Mouse (Mus musculus) lung, adult 2 months (tissue): ENCODE data around the gene Pde8a. TPM values are rescaled to one million over a fixed set of nuclear protein-coding genes. Genes with fewer than 3 reads are reported as not detected.
A peak's percentile ranks its signal among the peaks of the same experiment; 100 is the strongest.

Experiments used
- DNase-seq: peaks from one replicate; pipeline ENCODE4 v3.0.0; 2022
- H3K4me1 ChIP-seq: fragments of 200-500 bp; 2 replicates; pipeline ENCODE4 v1.6.1; 2011; ENCODE audit warnings: low read length; ENCODE audit not compliant: control insufficient read depth, insufficient read depth
- H3K4me3 ChIP-seq: fragments of 200-500 bp; replicated peaks from 2 replicates; pipeline ENCODE3; 2011; ENCODE audit warnings: low read depth, mild to moderate bottlenecking, control low read depth, low read length; ENCODE audit errors: extremely low read depth
- CTCF ChIP-seq: fragments of 200-500 bp; IDR thresholded peaks from 2 replicates; pipeline ENCODE4 v1.5.1; 2011; ENCODE audit warnings: mild to moderate bottlenecking, low read length, control low read depth; ENCODE audit not compliant: insufficient read depth
- POLR2A ChIP-seq: fragments of 200-500 bp; IDR thresholded peaks from 2 replicates; pipeline ENCODE4 v1.6.1; 2011; ENCODE audit warnings: low read depth, mild to moderate bottlenecking, control low read depth, low read length, borderline replicate concordance; ENCODE audit errors: extremely low read depth
- WGBS: fragments of 180-500 bp; shearing (Covaris S2); methylation state at CpG from one replicate; pipeline ENCODE4 v1.1.7; 2018; 5-methylcytosine and 5-hydroxymethylcytosine counted together
- polyA plus RNA-seq: library from polyadenylated mRNA; depleted of rRNA; stranded (reverse); fragments of >200 nt; gene quantifications from 2 replicates; pipeline ENCODE4 v1.2.3, GENCODE M21; 2012

The Pde8a gene
- polyA plus RNA-seq, 1 experiment: 14.4 TPM

DNA sequence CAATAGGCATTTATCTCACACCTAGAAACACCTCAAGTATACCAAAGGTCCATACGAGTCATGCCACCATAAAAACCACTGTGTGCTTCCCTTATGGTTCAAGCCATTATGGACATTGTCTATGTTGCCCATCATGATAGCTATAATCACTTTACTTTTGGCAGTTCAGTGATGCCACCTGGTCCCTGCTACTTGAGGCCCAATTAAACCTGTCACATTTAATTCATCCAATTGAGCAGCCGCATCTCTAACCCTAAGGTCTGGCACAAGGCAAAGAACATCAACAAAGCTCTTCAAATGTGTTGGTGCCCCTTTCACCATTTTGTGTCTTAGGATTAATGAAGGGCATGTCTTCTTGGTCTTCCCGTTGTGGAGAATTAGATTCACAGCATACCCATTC is 42.1 kb downstream of the Pde8a start:
- Histone ChIP-seq H3K4me3 (no peak overlapping the region), H3K4me1 (no peaks in the 10 kb centered on the region; the same call in 1 of the 2 replicates)
- TF ChIP-seq POLR2A: no peak
- TF ChIP-seq CTCF: no peak
- DNase-seq: no peak
- WGBS: 94% methylated on average over 3 of the region's 3 CpGs

DNA sequence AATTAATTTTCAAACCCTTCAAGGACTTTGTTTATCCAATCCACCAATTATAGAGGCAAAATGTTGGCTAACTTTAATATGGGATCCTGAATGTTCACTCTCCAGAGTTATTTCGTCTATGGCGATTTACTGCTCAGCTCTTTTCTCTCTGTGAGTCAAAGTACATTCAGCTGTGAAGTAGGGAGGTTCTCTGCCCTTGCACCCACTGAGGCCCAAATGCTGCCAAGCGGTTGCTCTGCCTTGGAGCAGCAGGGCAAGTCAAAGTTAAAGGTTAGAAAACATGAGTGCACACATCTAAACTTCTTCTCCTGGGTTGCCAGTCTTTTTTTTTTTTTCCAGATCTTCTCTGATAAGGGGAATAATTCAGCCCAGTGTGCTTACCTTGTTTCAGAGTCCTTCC is 43.4 kb downstream of the Pde8a start:
- TF ChIP-seq CTCF: no peak
- TF ChIP-seq POLR2A: no peak
- no peak for DNase-seq
- WGBS: 91% methylated on average over 3 of the region's 3 CpGs
- H3K4me1 ChIP-seq: peaks cover 4% of the 10 kb centered on the region
- H3K4me3 ChIP-seq: no peak overlapping the region

DNA sequence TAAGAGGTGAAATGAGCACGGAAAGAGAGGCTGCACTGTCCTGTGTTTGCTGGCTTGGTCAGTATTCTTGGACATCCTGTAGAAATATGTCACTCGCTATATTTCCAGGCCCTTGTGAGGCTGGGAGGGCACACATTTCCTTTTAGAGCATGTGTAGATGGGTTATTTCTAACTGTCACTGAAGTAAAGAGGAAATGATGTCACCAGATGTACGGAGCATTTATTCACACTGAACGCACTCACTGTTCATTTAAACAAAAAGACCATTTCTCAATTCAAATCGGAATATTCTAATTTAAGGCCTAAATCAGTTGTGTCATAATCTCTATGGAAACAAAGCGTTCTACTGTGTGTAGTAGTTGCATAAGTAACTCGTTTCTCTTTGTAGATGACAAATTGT is 48.2 kb downstream of the Pde8a start:
- TF ChIP-seq POLR2A: no peak
- no peak for TF ChIP-seq CTCF
- DNase-seq: no peak
- Histone ChIP-seq H3K4me1 (peaks cover 4% of the 10 kb centered on the region), H3K4me3 (no peak overlapping the region)
- whole genome bisulfite sequencing: 37% methylated on average over 7 of the region's 7 CpGs

DNA sequence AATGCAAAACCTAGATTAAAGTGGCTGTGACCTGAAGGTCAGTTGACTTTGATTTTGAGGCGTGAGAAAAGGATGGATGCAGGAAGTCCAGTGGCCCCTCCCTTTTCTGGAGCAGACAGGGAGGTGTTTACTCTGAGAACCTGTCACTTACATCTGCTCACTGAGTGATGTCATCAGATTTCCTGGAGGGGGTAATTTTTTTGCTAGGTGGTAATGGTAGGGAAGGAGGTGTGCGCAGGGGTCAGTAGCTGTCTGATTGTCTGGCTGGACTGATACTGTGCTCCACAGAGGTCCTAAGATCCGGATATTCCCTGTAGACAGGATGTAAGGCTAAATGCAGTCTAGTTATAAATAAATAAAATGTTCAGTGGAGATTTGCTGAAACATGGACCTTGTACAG is 59.5 kb downstream of the Pde8a start:
- no peak overlapping the region for H3K4me3 ChIP-seq
- 42% methylated on average over 3 of the region's 3 CpGs for WGBS
- TF ChIP-seq CTCF (no peak), POLR2A (no peak)
- no peak for DNase-seq
- H3K4me1 ChIP-seq: peaks cover 3% of the 10 kb centered on the region

DNA sequence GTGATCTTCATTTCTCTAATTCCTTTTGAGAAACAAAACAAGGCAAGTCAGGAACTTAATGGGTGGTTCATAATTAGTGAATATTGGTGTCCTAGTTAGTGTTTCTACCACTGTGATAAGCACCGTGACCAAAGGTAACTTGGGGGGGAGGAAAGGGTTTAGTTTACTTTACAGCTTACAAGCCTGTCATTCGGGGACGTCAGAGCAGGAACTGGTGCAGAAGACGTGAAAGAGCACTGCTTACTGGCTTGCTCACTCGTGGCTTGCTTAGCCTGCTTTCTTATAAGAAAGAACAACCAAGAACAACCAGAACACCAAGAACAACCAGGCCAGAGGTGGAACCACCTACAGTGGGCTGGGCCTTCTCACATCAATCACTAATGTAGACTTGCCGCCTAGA is 65.6 kb downstream of the Pde8a start:
- no peaks in the 10 kb centered on the region; the same call in 1 of the 2 replicates for H3K4me1 ChIP-seq
- no peak for DNase-seq
- H3K4me3 ChIP-seq: no peak overlapping the region
- no peak for TF ChIP-seq CTCF
- whole genome bisulfite sequencing: 71% methylated on average over 6 of the region's 6 CpGs

DNA sequence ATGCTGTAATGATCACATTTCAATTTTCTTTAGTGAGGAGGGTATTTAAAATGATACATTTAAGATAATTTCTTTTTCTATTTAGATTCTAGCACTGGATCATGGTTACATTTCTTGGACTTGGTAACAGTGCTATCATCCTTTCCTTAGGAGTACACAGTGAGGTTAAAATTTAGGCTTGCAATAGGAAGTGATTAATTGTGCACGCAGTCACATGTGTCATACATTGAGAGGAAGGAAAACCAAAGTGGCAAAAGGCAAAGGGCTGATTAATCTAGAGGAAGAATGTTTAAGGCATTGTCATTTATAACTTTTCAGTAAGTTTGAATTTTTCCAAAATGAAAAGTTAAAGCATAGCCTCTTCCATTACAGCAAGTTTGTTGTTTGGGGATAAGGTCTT is 67.8 kb downstream of the Pde8a start:
- Histone ChIP-seq H3K4me1 (no peaks in the 10 kb centered on the region), H3K4me3 (no peak overlapping the region)
- 45% methylated on average over 1 of the region's 1 CpGs for WGBS
- TF ChIP-seq CTCF (no peak), POLR2A (no peak)
- DNase-seq: no peak

DNA sequence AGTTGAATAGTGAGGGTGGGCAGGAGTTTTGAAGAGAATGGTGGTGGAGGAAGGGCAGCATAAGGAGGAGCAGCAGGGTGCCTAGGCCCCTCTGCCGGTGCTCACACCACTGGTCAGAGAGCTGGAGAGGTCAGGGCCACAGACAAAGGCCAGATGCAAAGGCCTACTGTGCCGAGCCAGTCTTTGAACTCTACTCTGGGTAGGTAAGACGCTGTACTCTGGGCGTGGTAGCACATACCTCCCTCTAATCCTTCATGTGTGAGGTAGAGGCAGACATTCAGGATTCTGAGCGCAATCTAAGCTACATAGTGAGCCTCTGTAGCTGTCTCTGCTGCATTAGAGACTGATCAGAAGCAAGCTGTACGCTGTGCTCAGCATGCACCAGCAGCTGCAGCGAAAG is 73.1 kb downstream of the Pde8a start:
- Histone ChIP-seq H3K4me1 (no peaks in the 10 kb centered on the region), H3K4me3 (no peak overlapping the region)
- DNase-seq: no peak
- no peak for TF ChIP-seq CTCF
- 61% methylated on average over 7 of the region's 7 CpGs for WGBS

DNA sequence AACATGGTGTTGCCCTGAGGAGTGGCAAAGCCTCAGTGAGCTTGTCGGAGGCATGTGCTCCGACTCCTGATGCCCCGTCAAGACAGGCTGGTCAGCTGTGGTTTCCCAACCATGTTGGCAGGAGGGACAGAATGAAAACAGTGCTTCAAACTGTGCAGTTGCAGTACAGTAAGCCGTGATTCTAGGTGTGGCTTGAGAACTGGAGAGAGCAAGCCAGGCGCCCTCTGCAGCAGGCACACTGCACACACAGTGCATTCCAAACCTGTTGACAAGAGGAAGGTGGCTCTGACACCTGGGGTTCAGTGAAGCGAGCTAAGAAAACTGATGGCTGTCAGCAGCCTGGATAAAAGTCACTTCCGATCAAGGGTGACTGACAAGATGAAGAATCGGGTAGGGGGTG is 73.5 kb downstream of the Pde8a start:
- no peaks in the 10 kb centered on the region for H3K4me1 ChIP-seq
- WGBS: 57% methylated on average over 8 of the region's 8 CpGs
- no peak for DNase-seq
- no peak for TF ChIP-seq POLR2A
- peak; percentile 45 for TF ChIP-seq CTCF
- H3K4me3 ChIP-seq: no peak overlapping the region

DNA sequence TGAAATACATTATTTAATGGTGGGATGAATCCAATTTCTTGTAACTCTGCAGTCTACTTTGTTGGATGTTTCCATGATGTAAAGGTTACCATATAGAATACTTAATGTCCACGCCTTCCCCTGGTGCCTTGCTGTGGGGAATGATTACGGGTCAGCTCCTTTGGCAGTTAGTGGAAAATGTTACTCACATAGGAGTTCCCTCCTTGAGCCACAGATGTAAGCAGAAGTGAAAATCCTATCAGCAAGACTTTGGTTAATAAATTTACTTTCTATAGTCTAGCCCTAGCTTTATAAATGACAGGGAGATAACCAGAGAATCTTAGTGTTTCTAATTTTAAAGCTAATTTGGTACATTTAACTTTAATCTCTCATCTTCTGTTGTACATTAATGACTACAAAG is 81.8 kb downstream of the Pde8a start:
- DNase-seq: no peak
- H3K4me3 ChIP-seq: no peak overlapping the region
- 83% methylated on average over 2 of the region's 2 CpGs for WGBS
- no peaks in the 10 kb centered on the region for H3K4me1 ChIP-seq
- TF ChIP-seq POLR2A (no peak), CTCF (no peak)

DNA sequence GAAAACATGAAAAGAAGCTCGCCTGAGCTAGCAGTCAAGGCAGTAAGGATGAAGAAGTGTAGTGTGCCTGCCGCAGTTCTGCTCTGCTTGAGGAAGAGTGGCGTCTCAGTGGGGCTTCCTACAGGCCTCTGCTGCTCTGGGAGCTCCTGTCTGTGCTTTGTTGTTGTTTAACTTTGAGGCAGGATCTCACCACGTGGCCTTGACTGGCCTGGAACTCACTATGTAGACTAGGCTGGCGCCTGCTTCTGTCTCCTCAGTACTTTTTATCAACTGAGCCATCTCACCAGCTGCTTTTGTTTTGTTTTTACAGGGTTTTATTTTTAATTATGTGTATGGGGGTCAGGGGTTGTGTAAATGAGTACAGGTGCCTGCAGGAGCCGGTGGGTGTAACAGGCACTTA is 84.8 kb downstream of the Pde8a start:
- Histone ChIP-seq H3K4me1 (no peaks in the 10 kb centered on the region), H3K4me3 (no peak overlapping the region)
- no peak for DNase-seq
- WGBS: 43% methylated on average over 6 of the region's 6 CpGs
- TF ChIP-seq POLR2A: no peak

DNA sequence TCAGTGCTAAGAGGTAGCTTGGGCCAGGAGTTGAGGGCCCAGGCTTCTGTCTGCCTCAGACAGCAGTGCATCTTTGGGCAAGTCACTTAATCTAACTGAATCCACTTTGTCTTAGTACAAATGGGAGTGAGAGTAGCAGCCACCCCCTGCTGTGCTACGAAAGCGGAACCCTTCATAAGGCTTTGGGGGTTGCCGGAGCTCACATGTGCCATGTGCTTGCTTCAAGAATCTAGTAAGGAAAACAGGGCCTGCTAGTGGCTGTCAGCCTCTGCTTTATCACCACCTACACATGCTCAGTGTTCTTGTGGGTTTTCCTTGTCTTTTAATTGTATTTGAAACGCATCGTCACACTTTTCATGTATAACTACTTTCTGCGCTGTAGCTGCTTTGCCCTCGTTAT is 87.9 kb downstream of the Pde8a start:
- Histone ChIP-seq H3K4me3 (no peak overlapping the region), H3K4me1 (no peaks in the 10 kb centered on the region)
- WGBS: 97% methylated on average over 7 of the region's 7 CpGs
- no peak for DNase-seq
- TF ChIP-seq CTCF (no peak), POLR2A (no peak)
